Mouse (Mus musculus) adrenal gland, adult (tissue): Measurements from ENCODE around the gene 4933428M09Rik.
"Not testable (repeated sequence)": the region's sequence is repeated elsewhere in the genome, so short reads cannot be mapped to it uniquely, and the experiment has no call there.

ENCODE experiments used
- DNase-seq, 2 experiments: peaks; one replicate each; pipeline ENCODE4 v3.0.0; 2022 to 2023; ENCODE audit warnings: low spot score in 1 of 2; ENCODE audit not compliant: inconsistent age in 2 of 2

4933428M09Rik gene

DNA sequence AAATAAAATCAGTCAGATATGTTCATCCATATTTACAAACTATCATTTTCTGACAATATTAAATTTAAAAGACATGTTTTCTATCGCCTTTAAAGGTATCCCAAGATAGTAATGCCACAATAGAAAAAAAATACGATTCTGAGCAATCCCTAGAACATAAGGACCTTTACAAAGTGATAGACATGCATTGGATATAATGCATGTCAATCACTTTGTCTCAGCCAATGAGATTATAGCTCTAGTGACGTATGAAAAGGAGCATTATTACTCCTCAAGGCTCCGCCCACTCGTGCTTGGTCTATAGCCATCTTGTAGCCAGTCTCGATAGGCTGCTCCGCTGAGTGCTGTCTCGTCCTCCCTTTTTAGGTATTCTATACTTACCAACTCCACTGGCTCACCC lies at the start of gene 4933428M09Rik:
Gene 4933428M09Rik (plus strand): TSS at position 301 of the 400 bp plus-strand sequence.
- DNase-seq, result no peak

DNA sequence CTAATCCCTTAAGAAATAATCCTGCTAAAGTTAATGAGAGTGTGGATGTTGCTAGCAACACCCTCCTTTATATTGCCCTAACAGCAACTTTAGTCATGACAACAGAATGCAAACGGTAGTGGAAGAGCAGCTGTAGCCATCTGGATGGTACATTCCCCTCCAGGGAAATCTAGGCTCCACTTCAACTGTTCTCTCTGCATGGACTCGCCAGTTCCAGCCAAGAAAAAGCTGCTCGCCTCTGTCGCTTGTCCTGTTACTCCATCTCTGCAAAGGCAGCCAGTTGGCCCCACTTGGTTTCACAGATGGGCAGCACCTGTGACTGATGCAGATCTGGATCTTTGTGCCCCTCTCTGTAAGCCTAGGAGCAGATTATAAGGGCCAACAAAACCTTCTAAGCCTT lies 45.0 kb upstream of the 4933428M09Rik start:
- DNase-seq, result no peak

DNA sequence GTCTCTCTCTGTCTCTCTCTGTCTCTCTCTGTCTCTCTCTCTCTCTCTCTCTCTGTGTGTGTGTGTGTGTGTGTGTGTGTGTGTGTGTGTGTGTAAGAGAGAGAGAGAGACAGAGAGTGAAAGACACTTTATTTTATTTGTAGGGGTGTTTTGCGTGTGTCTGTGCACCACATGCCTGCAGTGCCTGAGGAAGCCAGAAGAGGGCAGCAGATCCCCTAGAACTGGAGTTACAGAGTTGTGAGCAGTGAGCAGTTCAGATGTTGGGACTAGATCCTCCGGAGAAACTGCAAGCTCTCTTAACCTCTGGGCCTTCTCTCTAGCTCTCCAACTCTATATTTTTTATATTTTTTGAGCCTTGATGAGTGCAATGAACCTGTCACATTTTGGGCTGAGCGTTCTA lies 12.5 kb downstream of the 4933428M09Rik start:
- not testable (repeated sequence) for DNase-seq

DNA sequence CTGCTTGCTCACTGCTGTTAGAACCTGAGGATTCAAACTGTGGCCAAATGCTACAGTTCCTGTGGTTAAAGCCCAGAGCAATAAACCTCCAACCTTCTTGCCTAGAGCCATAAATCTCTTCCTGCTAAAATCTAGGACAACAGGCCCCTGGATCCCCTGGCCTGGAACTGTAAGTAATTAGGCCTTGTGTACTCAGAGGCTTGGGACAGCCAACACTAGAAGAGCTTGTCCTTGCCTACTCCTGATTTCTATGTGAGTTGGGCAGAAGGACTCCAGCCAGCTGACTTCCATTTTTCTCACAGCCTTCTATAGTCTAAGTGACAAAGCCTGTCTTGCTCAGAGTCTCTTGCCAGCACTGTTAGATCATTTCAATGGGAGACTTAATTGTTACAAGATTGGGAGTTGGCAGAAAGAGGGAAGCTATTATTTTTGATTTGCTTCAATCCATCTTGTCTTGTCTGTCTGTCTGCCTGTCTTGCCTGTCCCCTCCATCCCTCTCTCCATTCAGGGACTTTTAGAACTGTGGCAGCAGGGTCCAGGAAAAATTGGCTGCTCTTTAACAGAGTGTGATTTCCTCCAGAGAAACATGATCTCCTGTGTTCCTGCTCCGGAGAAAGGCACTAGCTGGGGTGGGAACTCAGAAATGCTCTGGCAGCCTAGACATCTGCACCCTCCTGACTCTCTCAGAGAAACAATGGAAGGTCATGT lies 15.7 kb downstream of the 4933428M09Rik start:
- DNase-seq, result peak in 1 of 2 experiments; percentile 24

DNA sequence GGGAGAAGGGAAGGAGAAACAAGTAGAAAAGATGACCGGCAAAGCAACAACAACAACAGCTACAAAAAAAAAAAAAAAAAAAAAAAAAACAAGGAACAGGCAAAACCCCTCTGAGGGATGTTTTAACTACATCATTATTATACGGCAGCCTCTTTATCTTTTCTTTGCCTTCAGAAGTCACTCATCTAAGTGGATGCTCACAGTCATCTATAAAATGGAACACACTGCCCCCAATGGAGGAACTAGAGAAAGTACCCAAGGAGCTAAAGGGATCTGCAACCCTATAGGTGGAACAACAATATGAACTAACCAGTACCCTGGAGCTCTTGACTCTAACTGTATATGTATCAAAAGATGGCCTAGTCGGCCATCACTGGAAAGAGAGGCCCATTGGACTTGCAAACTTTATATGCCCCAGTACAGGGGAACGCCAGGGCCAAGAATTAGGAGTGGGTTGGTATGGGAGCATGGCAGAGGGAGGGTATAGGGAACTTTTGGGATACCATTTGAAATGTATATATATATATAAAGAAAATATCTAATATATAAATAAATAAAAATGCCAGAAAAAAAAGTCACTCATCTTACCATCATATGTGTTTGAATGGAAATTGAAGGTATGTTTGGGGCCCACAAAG lies 30.3 kb downstream of the 4933428M09Rik start:
- not testable (repeated sequence) for DNase-seq

DNA sequence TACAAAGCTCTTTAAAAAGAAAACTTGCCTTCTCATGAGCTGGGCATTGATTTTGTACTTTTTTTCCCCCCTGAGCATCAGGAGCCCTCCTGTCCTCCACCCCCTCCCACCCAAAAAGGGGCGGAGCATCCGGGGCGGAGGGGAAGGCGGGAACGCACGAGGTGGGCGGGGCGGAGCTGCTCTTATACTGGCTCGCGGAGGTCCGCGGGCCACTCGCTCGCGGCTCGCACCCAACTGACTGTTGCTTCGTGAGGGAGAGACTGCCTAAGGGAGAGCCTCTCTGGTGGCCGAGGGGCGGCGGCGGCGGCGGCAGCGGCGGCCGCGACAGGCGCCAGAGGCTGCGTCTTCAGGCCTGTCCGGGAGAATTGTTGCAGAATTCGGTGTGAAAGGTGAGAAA lies 30.8 kb downstream of the 4933428M09Rik start, which contains the start of gene Mum1l1:
Gene Mum1l1 (plus strand): TSS at position 214 of the 397 bp plus-strand sequence.
- peak; percentile 70 to 76 for DNase-seq

DNA sequence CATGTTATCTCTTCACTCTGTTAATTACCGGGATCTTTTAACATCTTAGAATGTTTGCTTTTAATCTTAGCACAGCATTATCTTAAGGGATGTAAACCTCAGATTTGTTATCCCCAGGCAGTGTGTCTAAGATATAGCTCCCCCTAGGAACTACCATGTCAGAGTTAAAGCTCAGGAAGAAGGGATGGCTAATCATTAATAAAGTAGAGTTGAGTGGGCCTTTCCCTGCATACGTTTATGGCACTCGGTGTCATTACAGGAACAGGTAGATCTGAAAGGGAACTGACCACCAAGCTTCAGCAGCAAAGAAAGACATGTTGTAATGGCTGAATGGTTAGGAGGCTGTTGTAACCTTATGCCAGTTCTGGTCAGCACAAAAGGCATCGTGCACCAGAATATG lies 35.7 kb downstream of the 4933428M09Rik start:
- no peak for DNase-seq

DNA sequence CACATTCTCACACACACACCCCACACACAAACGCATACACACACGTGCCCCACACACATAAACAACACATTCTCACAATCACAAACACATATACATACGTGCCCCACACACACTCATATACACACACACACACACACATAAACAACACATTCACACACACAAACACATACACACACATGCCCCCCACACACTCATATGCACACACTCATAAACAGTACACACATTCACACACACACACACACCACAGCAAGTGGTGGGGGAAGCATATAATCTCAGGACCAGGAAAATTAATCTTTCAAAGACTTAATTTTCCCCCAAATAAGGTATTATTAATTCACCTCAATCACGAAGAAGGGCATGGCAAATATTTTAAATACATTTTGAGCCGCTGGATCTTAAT lies 37.4 kb downstream of the 4933428M09Rik start:
- DNase-seq, result no peak

DNA sequence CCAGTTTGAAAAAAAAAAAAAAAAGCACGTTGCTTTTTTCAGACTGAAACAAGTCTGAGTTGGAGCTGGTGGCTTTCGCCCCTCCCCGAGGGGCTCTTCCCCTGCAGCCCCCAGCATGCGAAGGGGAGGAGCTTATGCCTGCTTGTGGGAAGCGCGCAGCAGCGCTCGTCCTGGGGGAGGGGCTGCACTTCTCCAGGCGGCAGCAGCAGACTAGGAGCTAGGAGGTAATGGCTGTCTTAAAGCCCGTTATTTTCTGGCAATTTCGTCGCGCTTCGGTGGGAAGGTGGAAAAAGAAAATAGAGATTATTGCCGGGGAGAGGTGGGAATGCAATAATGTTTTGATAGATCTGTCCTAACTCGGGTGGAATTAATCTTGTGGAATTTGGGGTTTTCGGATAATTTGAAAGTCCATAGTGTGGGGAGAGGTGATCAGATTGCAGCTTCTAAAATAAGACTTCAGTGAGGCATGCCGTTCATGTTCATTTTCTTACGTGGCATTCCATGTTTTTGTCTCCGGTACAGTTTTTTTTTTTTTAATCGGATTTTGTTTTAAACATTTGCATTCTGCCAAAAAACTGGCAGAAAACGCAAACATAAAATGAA lies 38.1 kb downstream of the 4933428M09Rik start:
- peak; percentile 47 to 62 for DNase-seq

DNA sequence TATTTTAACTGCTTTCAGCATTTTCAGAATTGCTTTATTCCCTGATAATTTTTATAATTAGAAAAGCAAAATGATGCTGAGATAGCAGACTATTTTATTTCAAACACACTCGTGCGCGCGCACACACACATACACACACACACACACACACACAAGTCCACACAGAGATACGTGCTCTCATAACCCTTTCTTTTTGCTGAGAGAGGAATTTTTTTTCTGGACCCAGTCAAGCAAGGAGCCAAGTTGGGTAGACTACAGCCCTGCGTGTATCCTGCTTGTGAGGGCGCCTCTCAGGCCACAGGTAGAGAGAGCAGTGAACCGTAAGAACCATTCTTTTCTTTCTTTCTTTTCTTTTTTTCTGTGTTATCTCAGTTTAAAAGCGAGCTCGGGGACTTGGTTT lies 38.7 kb downstream of the 4933428M09Rik start:
- no peak for DNase-seq

DNA sequence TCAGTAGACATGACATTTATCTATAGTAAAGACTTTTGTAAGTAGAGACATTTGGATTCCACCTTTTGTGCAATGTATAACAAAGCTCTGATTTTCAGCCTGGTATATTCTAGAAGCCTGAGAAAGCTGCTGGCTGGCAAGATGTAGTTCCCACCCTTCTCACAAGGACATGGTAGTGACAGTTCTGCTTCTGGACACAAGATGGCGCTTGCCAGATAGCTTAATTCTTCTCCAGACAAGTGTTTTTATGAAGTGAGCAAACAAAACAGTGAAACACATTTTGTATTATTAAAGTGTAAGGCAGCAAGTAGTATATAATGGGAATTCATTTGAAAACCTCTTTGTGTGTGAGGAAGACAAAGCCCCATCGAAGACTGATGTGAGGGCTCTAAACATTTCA lies 40.0 kb downstream of the 4933428M09Rik start:
- peak; percentile 20 to 64 for DNase-seq

DNA sequence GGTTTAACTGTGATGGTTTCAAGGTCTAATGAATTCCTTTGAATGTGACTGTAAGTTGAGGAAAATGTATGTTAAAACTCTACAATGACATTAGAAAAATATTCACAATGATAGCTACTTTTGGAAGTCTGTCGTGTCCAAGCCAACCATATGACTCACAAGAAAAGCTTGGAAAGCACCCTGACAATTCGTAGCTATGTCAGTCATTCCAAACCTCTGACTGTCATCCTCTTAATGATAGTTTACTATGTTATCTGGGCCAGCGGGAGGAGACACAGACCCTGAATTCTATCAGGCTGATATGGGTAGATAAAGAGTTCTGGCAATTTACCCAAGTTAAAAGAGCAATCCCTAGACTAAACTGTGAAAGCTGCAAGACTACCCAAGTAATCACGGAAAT lies 41.8 kb downstream of the 4933428M09Rik start:
- peak; percentile 10 to 35 for DNase-seq

DNA sequence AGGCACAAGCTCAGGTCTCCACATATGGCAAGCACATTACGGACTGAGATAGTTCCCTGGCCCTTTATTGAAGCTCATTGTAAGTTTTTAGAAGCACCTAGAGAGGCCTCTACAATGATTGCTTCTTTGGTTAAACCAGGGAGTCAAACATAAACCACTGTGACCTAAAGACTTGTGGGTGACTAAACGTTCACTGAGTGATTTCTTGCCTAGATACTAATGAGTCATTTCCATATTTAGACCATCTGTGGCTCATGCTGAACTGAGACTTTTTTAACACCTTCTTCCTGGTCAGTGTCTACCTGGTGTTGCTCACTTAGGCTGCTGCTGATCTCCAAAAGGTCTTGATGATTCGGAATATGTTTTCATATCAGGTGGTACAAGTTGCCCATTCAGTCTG lies 42.9 kb downstream of the 4933428M09Rik start:
- no peak for DNase-seq
